Mouse (Mus musculus) limb, embryonic 10.5 days (tissue): ENCODE results near the gene Triml1. TPM values are rescaled to one million over a fixed set of nuclear protein-coding genes. Genes with fewer than 3 reads are reported as not detected.

Source experiments
- DNase-seq: peaks from one replicate; pipeline ENCODE4 v3.0.0-alpha.2; 2017; ENCODE audit warnings: low spot score
- H3K27ac ChIP-seq: fragments of 300-500 bp; sonication (generic); 2 replicates; pipeline ENCODE4 v1.5.1; 2016; ENCODE audit warnings: mild to moderate bottlenecking
- H3K27me3 ChIP-seq: fragments of 300-500 bp; sonication (generic); 2 replicates; pipeline ENCODE4 v1.6.1; 2016; ENCODE audit warnings: low read depth, mild to moderate bottlenecking; ENCODE audit not compliant: poor library complexity, severe bottlenecking
- H3K36me3 ChIP-seq: fragments of 300-500 bp; sonication (generic); 2 replicates; pipeline ENCODE4 v1.6.1; 2016; ENCODE audit warnings: mild to moderate bottlenecking, moderate library complexity
- H3K4me1 ChIP-seq: fragments of 300-500 bp; sonication (generic); 2 replicates; pipeline ENCODE4 v1.6.1; 2016
- H3K4me3 ChIP-seq: fragments of 300-500 bp; sonication (generic); 2 replicates; pipeline ENCODE4 v1.5.1; 2016; ENCODE audit warnings: mild to moderate bottlenecking, moderate library complexity
- H3K9me3 ChIP-seq: fragments of 300-500 bp; sonication (generic); replicated peaks from 2 replicates; pipeline ENCODE4 v1.6.1; 2016; ENCODE audit warnings: mild to moderate bottlenecking
- WGBS: fragments of 180-500 bp; shearing (Covaris S2); methylation state at CpG from one replicate; pipeline ENCODE4 v1.1.7; 2016; 5-methylcytosine and 5-hydroxymethylcytosine counted together
- polyA plus RNA-seq: library from polyadenylated mRNA; unstranded; fragments of >200 nt; fragmentation: Nextera tagmentation; extraction: Ambion mirVana; gene quantifications from 2 replicates; pipeline ENCODE4 v1.2.1, GENCODE M21; 2016

Triml1 gene
- polyA plus RNA-seq = not detected in 2 replicates

GRCm38 (mm10) chr8:43141386-43141785 is at the start of gene Triml1:
Gene Triml1 (minus strand): TSS chr8:43141486.
- no peak within 1 kb of the TSS for H3K27ac ChIP-seq
- no peak within 1 kb of the TSS for H3K4me3 ChIP-seq
- no peaks in the 10 kb centered on the region for H3K36me3 ChIP-seq
- no peaks in the 10 kb centered on the region for H3K27me3 ChIP-seq
- H3K9me3 ChIP-seq = no peaks in the 10 kb centered on the region
- no peak for DNase-seq
- H3K4me1 ChIP-seq = no peaks in the 10 kb centered on the region
- 92% methylated on average over 2 of the region's 2 CpGs for WGBS

- Histone ChIP-seq H3K9me3 (no peaks in the 10 kb centered on the region), H3K27ac (no peak overlapping the region), H3K4me1 (no peaks in the 10 kb centered on the region), H3K4me3 (no peak overlapping the region), H3K27me3 (no peaks in the 10 kb centered on the region), H3K36me3 (no peaks in the 10 kb centered on the region)
- DNase-seq = no peak
- WGBS = 90% methylated on average over 2 of the region's 2 CpGs
Measured at GRCm38 (mm10) chr8:43182281-43182680, 41.0 kb upstream of the Triml1 start.

GRCm38 (mm10) chr8:43180054-43180690 is 38.9 kb upstream of the Triml1 start, which contains the start of gene Triml2:
Gene Triml2 (plus strand): TSS chr8:43180541.
- Histone ChIP-seq H3K27ac (no peak within 1 kb of the TSS), H3K4me1 (no peaks in the 10 kb centered on the region), H3K9me3 (no peaks in the 10 kb centered on the region), H3K27me3 (no peaks in the 10 kb centered on the region), H3K4me3 (no peak within 1 kb of the TSS), H3K36me3 (no peaks in the 10 kb centered on the region)
- DNase-seq = no peak
- WGBS = 93% methylated on average over 13 of the region's 13 CpGs

GRCm38 (mm10) chr8:43179189-43179588 is 37.9 kb upstream of the Triml1 start:
- 66% methylated on average over 4 of the region's 4 CpGs for WGBS
- no peaks in the 10 kb centered on the region for H3K9me3 ChIP-seq
- no peaks in the 10 kb centered on the region for H3K36me3 ChIP-seq
- H3K4me3 ChIP-seq = no peak overlapping the region
- no peak overlapping the region for H3K27ac ChIP-seq
- no peaks in the 10 kb centered on the region for H3K27me3 ChIP-seq
- no peak for DNase-seq
- no peaks in the 10 kb centered on the region for H3K4me1 ChIP-seq

GRCm38 (mm10) chr8:43178263-43178662 is 37.0 kb upstream of the Triml1 start:
- H3K4me1 ChIP-seq = no peaks in the 10 kb centered on the region
- no peak overlapping the region for H3K27ac ChIP-seq
- peak; percentile 41 for DNase-seq
- no peak overlapping the region for H3K4me3 ChIP-seq
- WGBS = 49% methylated on average over 3 of the region's 3 CpGs
- no peaks in the 10 kb centered on the region for H3K27me3 ChIP-seq
- no peaks in the 10 kb centered on the region for H3K9me3 ChIP-seq
- H3K36me3 ChIP-seq = no peaks in the 10 kb centered on the region

GRCm38 (mm10) chr8:43176766-43177486 is 35.6 kb upstream of the Triml1 start:
- WGBS = 89% methylated on average over 6 of the region's 6 CpGs
- Histone ChIP-seq H3K9me3 (no peaks in the 10 kb centered on the region), H3K36me3 (no peaks in the 10 kb centered on the region), H3K4me1 (no peaks in the 10 kb centered on the region), H3K27me3 (no peaks in the 10 kb centered on the region), H3K4me3 (no peak overlapping the region), H3K27ac (no peak overlapping the region)
- DNase-seq = no peak

- Histone ChIP-seq H3K27me3 (no peaks in the 10 kb centered on the region), H3K4me3 (no peak overlapping the region), H3K27ac (no peak overlapping the region), H3K9me3 (no peaks in the 10 kb centered on the region), H3K36me3 (no peaks in the 10 kb centered on the region), H3K4me1 (no peaks in the 10 kb centered on the region)
- WGBS = 93% methylated on average over 6 of the region's 6 CpGs
- DNase-seq = no peak
Measured at GRCm38 (mm10) chr8:43169249-43169755, 28.0 kb upstream of the Triml1 start.

GRCm38 (mm10) chr8:43168083-43168482 is 26.8 kb upstream of the Triml1 start:
- no peaks in the 10 kb centered on the region for H3K27me3 ChIP-seq
- no peaks in the 10 kb centered on the region for H3K4me1 ChIP-seq
- no peak overlapping the region for H3K27ac ChIP-seq
- H3K4me3 ChIP-seq = no peak overlapping the region
- no peaks in the 10 kb centered on the region for H3K9me3 ChIP-seq
- 94% methylated on average over 4 of the region's 4 CpGs for WGBS
- DNase-seq = no peak
- no peaks in the 10 kb centered on the region for H3K36me3 ChIP-seq

- 78% methylated on average over 3 of the region's 3 CpGs for WGBS
- no peak for DNase-seq
- no peak overlapping the region for H3K4me3 ChIP-seq
- no peak overlapping the region for H3K27ac ChIP-seq
- H3K36me3 ChIP-seq = no peaks in the 10 kb centered on the region
- H3K9me3 ChIP-seq = no peaks in the 10 kb centered on the region
- no peaks in the 10 kb centered on the region for H3K27me3 ChIP-seq
- H3K4me1 ChIP-seq = no peaks in the 10 kb centered on the region
Measured at GRCm38 (mm10) chr8:43164453-43164852, 23.2 kb upstream of the Triml1 start.

- H3K27me3 ChIP-seq = no peaks in the 10 kb centered on the region
- no peaks in the 10 kb centered on the region for H3K9me3 ChIP-seq
- no peaks in the 10 kb centered on the region for H3K36me3 ChIP-seq
- no peaks in the 10 kb centered on the region for H3K4me1 ChIP-seq
- no peak overlapping the region for H3K27ac ChIP-seq
- WGBS = 89% methylated on average over 11 of the region's 11 CpGs
- no peak for DNase-seq
- no peak overlapping the region for H3K4me3 ChIP-seq
Measured at GRCm38 (mm10) chr8:43163255-43163654, 22.0 kb upstream of the Triml1 start.

- Histone ChIP-seq H3K27ac (no peak overlapping the region), H3K9me3 (no peaks in the 10 kb centered on the region), H3K4me3 (no peak overlapping the region), H3K27me3 (no peaks in the 10 kb centered on the region), H3K4me1 (no peaks in the 10 kb centered on the region), H3K36me3 (no peaks in the 10 kb centered on the region)
- DNase-seq = no peak
- WGBS = 84% methylated on average over 9 of the region's 9 CpGs
Measured at GRCm38 (mm10) chr8:43149307-43149706, 8.0 kb upstream of the Triml1 start.

GRCm38 (mm10) chr8:43111205-43111827 is 30.0 kb downstream of the Triml1 start:
- 88% methylated on average over 4 of the region's 4 CpGs for WGBS
- Histone ChIP-seq H3K36me3 (no peaks in the 10 kb centered on the region), H3K4me3 (no peak overlapping the region), H3K27ac (no peak overlapping the region), H3K9me3 (no peaks in the 10 kb centered on the region), H3K27me3 (no peaks in the 10 kb centered on the region), H3K4me1 (no peaks in the 10 kb centered on the region)
- DNase-seq = no peak
